ENCODE assay signal across 19 mouse cellular contexts in the genomic region with DNA sequence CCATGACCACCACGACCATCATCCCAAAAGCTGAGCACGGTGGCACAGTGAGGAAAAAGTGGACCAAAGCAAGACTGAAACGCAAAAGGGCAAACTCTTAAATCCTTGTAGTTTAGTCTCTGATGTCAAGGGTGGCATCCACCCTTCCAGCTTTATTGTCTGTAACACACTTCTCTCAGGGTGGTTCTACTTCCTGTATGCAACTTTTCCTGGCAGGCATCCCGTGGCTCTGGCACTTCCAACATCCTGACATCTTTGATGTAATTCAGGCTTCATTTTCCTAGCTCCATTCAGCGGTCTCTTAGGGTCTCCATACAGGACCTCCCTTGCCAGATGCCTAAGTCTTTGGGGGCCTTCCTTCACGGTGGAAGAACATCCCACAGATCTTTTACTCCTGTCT.
A peak's percentile ranks its signal among the peaks of the same experiment; 100 is the strongest.
DNase-seq lines count a peak whose midpoint lies in the region; ATAC-seq and TF ChIP-seq lines count a peak whose summit lies in the region.
"Had no signal": no experiment of that assay in that cellular context is flagged by ENCODE, and none has a peak within 500 bp of the region (broad histone marks: within the 10 kb centered on the region; RNA-seq: fewer than 3 reads in every experiment).

No protein-coding gene starts in this region.

- 68% methylated on average over 6 of the region's 6 CpGs for WGBS in kidney, adult 2 months
- 70% methylated on average over 6 of the region's 6 CpGs for WGBS in heart, embryonic 13.5 days

- DNase-seq in kidney, postnatal 36 days: peak; percentile 34 to 41
- no peak for DNase-seq in kidney, adult 2 months
- peak; percentile 32 for DNase-seq in heart, adult 8-10 months (ENCODE audit: low spot score)
- DNase-seq in lung, postnatal 14 days: peak; percentile 71
- no peak for DNase-seq in thymus, postnatal 36 days
- DNase-seq in frontal cortex, postnatal 10 days (ENCODE audit: low spot score in 2 of 2): no peak
- DNase-seq: cerebellum, adult 11-12 months; cerebellum, postnatal 36 days; left cerebral cortex, postnatal 4 days; right cerebral cortex, postnatal 14 days; thymus, postnatal 25 days had no signal

- no peaks in the 10 kb centered on the region for H3K27me3 ChIP-seq in kidney, adult 2 months (replicated peaks; ENCODE audit: control insufficient read depth, insufficient read depth, low read length)
- H3K27me3 ChIP-seq in heart, embryonic 13.5 days (replicated peaks): no peaks in the 10 kb centered on the region
- H3K27me3 ChIP-seq: forebrain, embryonic 12.5 days; hindbrain, embryonic 13.5 days; lung, embryonic 15.5 days; neural tube, embryonic 12.5 days had no signal

- no peaks in the 10 kb centered on the region for H3K9me3 ChIP-seq in heart, embryonic 13.5 days
- H3K9me3 ChIP-seq: forebrain, embryonic 12.5 days; G1E; hindbrain, embryonic 13.5 days; lung, embryonic 15.5 days; neural tube, embryonic 12.5 days had no signal

- no peak for ATAC-seq in heart, embryonic 13.5 days (ENCODE audit: extremely low read depth, insufficient number of reproducible peaks, low FRiP score, low TSS enrichment)
- ATAC-seq: CD4-positive, CD25-positive, alpha-beta regulatory T cell, adult 4 months had no signal

- H3K4me2 ChIP-seq in heart, embryonic 13.5 days: no peak overlapping the region
- H3K4me2 ChIP-seq: forebrain, embryonic 12.5 days; hindbrain, embryonic 13.5 days; lung, embryonic 15.5 days; neural tube, embryonic 12.5 days had no signal

- no peak for TF ChIP-seq CTCF in kidney, adult 2 months (conservative IDR thresholded peaks at IDR 0.05; ENCODE audit: insufficient read depth, insufficient read length, low read depth, low read length)

- no peaks in the 10 kb centered on the region for H3K36me3 ChIP-seq in kidney, adult 2 months (ENCODE audit: control insufficient read depth, insufficient read depth, low read length)
- peaks cover 25% of the 10 kb centered on the region for H3K36me3 ChIP-seq in heart, embryonic 13.5 days
- H3K36me3 ChIP-seq: G1E; neural tube, embryonic 12.5 days had no signal

- H3K27ac ChIP-seq in kidney, adult 2 months (ENCODE audit: insufficient read depth, low read depth, low read length): no peak overlapping the region
- peak overlapping the region; percentile 13 for H3K27ac ChIP-seq in heart, embryonic 13.5 days (replicated peaks)
- H3K27ac ChIP-seq: forebrain, embryonic 12.5 days; hindbrain, embryonic 13.5 days; lung, embryonic 15.5 days; neural tube, embryonic 12.5 days; stomach, postnatal 0 days had no signal

- no peak for TF ChIP-seq POLR2A in kidney, adult 2 months (IDR thresholded peaks at IDR 0.05; ENCODE audit: low read depth, low read length)

- no peak overlapping the region for H3K4me3 ChIP-seq in kidney, adult 2 months (ENCODE audit: insufficient read depth, low read depth, low read length)
- H3K4me3 ChIP-seq in heart, embryonic 13.5 days: no peak overlapping the region
- H3K4me3 ChIP-seq: forebrain, embryonic 12.5 days; hindbrain, embryonic 13.5 days; lung, embryonic 15.5 days; neural tube, embryonic 12.5 days had no signal

- peaks cover 7% of the 10 kb centered on the region; the same call in 1 of the 2 replicates for H3K4me1 ChIP-seq in kidney, adult 2 months (ENCODE audit: control insufficient read depth, insufficient read depth, low read length)
- peaks cover 57% of the 10 kb centered on the region for H3K4me1 ChIP-seq in heart, embryonic 13.5 days
- H3K4me1 ChIP-seq: forebrain, embryonic 12.5 days; hindbrain, embryonic 13.5 days; neural tube, embryonic 12.5 days had no signal

- no peak overlapping the region for H3K9ac ChIP-seq in heart, embryonic 13.5 days
- H3K9ac ChIP-seq: forebrain, embryonic 12.5 days; hindbrain, embryonic 13.5 days; lung, embryonic 15.5 days; neural tube, embryonic 12.5 days had no signal

Comparison
In these comparisons a context has a peak if more than half of its experiments do, and no peak if none do; other contexts are left out.
1. DNase-seq: peak in kidney, postnatal 36 days (2 of 2), heart, adult 8-10 months (single experiment) and lung, postnatal 14 days (single experiment); none in kidney, adult 2 months (single experiment), thymus, postnatal 36 days (0 of 2) and frontal cortex, postnatal 10 days (0 of 2).